Mouse (Mus musculus) adrenal gland, adult 2 months (tissue): ENCODE data around the gene Lats2. TPM values are rescaled to one million over a fixed set of nuclear protein-coding genes. Genes with fewer than 3 reads are reported as not detected.

Experiments used
- microRNA-seq, 2 experiments: library from miRNA; unstranded; fragments of <30 nt; microRNA quantifications; one replicate each; pipeline ENCODE4 v1.2.0; 2021
- polyA plus RNA-seq: library from polyadenylated mRNA; depleted of rRNA; stranded (reverse); fragments of >200 nt; gene quantifications from 2 replicates; pipeline ENCODE4 v1.2.3, GENCODE M21; 2012; rRNA removed
- total RNA-seq, 2 experiments: library from RNA; stranded (reverse); gene quantifications; 2 replicates each; pipeline ENCODE4 v1.2.3; 2021

The Lats2 gene
- total and polyA plus RNA-seq, 3 experiments = 43.0 to 94.2 (median 44.4) TPM

Small RNA genes lying within 50 kb of the gene (microRNA-seq; reads per million reads assigned to microRNA genes)
- 0 to 0.22 reads per million in 2 experiments for gene Mir3077

Other genes with a start within 250 kb of the Lats2 start
- gene Il17d, start 233.6 kb downstream of the Lats2 start, total RNA-seq = 1 to 10 TPM; 2.0 to 2.6 TPM
- 19.4 and 23.9 TPM in 2 replicates for gene Il17d, start 233.6 kb downstream of the Lats2 start, polyA plus RNA-seq
- gene Eef1akmt1, start 186.8 kb downstream of the Lats2 start, total RNA-seq = 10 to 100 TPM; 28.4 to 29.4 TPM
- 5.1 and 5.7 TPM in 2 replicates for gene Eef1akmt1, start 186.8 kb downstream of the Lats2 start, polyA plus RNA-seq
- 10 to 100 TPM; 28.5 to 33.6 TPM for gene Xpo4, start 93.0 kb downstream of the Lats2 start, total RNA-seq
- gene Xpo4, start 93.0 kb downstream of the Lats2 start, polyA plus RNA-seq = 2.3 and 3.2 TPM in 2 replicates
- gene Gm49361, start 12.3 kb downstream of the Lats2 start, total RNA-seq = 1 to 10 TPM in 1 of 2 experiments, not detected in 1; 3.5 TPM
- not detected in 2 replicates for gene Gm49361, start 12.3 kb downstream of the Lats2 start, polyA plus RNA-seq
- gene Sap18, start 39.8 kb upstream of the Lats2 start, total RNA-seq = 10 to 100 TPM; 63.5 to 98.8 TPM
- gene Sap18, start 39.8 kb upstream of the Lats2 start, polyA plus RNA-seq = 24.4 and 32.8 TPM in 2 replicates
- gene Ska3, start 67.8 kb upstream of the Lats2 start, total RNA-seq = under 1 TPM; 0.28 to 0.72 TPM
- gene Ska3, start 67.8 kb upstream of the Lats2 start, polyA plus RNA-seq = 0.06 and 0.39 TPM in 2 replicates
- 100 to 1,000 TPM; 118 to 127 TPM for gene Mrpl57, start 67.8 kb upstream of the Lats2 start, total RNA-seq
- gene Mrpl57, start 67.8 kb upstream of the Lats2 start, polyA plus RNA-seq = 58.8 and 68.4 TPM in 2 replicates
- gene Zdhhc20, start 131.9 kb upstream of the Lats2 start, total RNA-seq = 10 to 100 TPM; 36.5 to 40.5 TPM
- 3.8 and 5.1 TPM in 2 replicates for gene Zdhhc20, start 131.9 kb upstream of the Lats2 start, polyA plus RNA-seq
- gene Micu2, start 240.9 kb upstream of the Lats2 start, total RNA-seq = 10 to 100 TPM; 49.0 to 59.8 TPM
- gene Micu2, start 240.9 kb upstream of the Lats2 start, polyA plus RNA-seq = 11.4 and 17.9 TPM in 2 replicates